Mouse (Mus musculus): ENCODE results near the gene Cers6. TPM values are rescaled to one million over a fixed set of nuclear protein-coding genes. Genes with fewer than 3 reads are reported as not detected.

Cers6 gene
- total RNA-seq, 4 experiments from 2014 or later, result 0.58 to 1.4 (median 0.64) TPM

- peak in 1 of 2 experiments; percentile 36 for DNase-seq (ENCODE audit: low spot score in 2 of 2)
Observed at GRCm38 (mm10) chr2:69149154-69149553, 287.9 kb downstream of the Cers6 start.

- no peak for DNase-seq (ENCODE audit: low spot score in 2 of 2)
Observed at GRCm38 (mm10) chr2:69150841-69151240, 289.6 kb downstream of the Cers6 start.

DNA sequence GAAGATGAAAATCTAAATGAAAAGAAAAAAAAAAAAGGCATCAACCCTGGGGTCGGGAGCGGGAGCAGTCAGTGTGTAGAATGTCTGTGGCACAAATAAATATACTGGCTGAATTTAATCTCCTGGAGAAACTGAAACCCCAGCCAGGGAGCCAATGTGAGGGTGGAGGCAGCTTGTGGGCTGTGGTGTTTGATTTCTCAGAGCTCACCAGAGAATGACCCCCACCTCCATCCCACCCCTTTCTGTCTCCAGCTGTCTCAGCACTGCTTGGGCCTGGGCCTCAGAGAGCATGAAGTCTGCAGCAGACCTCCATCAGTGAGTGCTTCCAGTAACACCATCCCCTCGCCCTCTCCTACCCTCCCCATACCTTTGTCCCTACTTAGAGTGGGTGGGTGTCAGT, 294.6 kb downstream of the Cers6 start:
- peak; percentile 2 to 13 for DNase-seq (ENCODE audit: low spot score in 2 of 2)

DNA sequence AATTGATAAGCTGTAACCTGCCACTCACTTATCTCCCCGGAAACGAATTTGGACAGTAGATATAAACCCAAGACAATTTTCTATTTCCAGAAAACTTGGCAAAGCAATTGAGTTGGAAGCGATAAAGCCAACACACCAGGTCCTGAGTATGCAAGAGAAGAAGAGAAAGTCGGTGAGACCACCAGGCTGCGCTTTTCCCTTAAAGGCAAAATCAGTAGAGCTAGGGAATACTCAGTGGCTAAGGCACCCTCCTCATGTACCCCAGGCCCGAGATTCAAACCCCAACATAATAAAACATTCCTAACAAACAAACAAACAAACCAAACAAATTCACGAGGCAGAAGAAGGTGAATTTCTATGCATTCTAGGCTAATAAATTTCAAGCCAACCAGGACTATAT, 295.0 kb downstream of the Cers6 start:
- no peak for DNase-seq (ENCODE audit: low spot score in 2 of 2)

- no peak for DNase-seq (ENCODE audit: low spot score in 2 of 2)
Observed at GRCm38 (mm10) chr2:69158907-69159306, 297.7 kb downstream of the Cers6 start.

Other genes starting within 250 kb of the Cers6 start
- gene 4932414N04Rik, start 205.0 kb upstream of the Cers6 start, total RNA-seq (2022), result not detected